Mouse (Mus musculus): ENCODE data around the gene Smarcd1.
"Not testable (repeated sequence)": the region's sequence is repeated elsewhere in the genome, so short reads cannot be mapped to it uniquely, and the experiment has no call there.

Gene Smarcd1

GRCm38 (mm10) chr15:99714206-99714605, 12.3 kb downstream of the Smarcd1 start:
- DNase-seq (ENCODE audit: extremely low spot score, low spot score) = no peak

DNA sequence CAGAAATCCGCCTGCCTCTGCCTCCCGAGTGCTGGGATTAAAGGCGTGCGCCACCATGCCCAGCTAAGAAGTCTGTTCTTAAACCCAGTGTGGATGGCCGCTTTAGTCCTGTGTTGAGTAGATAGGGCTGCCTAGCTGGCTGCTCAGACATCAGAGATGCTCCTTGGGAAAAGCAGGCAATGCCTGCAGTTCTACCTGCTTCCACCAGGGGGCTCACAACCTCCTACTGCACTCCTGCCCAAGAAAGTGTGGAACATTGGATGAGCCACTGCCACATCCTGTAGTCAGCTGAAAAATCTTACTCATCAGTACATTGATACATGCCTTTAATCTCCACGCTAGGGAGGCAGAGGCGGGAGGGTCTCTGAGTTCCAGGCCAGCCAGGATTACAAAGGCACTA, 12.9 kb downstream of the Smarcd1 start:
- DNase-seq (ENCODE audit: extremely low spot score, low spot score) = peak; percentile 75

DNA sequence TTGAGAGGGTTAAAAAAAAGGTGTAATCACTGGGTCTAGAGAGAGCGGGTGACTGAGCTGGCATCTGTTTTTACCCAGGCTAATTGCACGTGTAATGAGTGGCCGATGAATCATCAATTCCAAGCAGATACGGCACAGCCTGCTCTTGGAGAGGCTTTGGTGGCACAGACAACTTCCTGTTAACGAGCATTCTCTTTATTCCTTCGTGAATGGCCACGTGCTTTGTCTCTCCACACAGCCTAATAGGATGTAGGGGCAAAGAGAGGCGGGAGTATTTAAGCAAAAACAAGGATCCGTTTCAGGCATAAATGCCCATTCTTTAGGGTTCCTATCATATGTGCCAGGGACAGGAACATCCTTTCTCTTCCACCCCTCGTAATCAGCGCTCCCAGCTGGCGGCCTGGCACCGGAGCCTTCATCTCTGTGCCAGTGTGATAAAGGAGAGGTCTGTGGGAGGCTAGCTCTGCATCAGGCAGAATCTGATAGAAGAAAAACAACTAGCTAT, 13.5 kb downstream of the Smarcd1 start:
- DNase-seq (ENCODE audit: extremely low spot score, low spot score) = no peak

DNA sequence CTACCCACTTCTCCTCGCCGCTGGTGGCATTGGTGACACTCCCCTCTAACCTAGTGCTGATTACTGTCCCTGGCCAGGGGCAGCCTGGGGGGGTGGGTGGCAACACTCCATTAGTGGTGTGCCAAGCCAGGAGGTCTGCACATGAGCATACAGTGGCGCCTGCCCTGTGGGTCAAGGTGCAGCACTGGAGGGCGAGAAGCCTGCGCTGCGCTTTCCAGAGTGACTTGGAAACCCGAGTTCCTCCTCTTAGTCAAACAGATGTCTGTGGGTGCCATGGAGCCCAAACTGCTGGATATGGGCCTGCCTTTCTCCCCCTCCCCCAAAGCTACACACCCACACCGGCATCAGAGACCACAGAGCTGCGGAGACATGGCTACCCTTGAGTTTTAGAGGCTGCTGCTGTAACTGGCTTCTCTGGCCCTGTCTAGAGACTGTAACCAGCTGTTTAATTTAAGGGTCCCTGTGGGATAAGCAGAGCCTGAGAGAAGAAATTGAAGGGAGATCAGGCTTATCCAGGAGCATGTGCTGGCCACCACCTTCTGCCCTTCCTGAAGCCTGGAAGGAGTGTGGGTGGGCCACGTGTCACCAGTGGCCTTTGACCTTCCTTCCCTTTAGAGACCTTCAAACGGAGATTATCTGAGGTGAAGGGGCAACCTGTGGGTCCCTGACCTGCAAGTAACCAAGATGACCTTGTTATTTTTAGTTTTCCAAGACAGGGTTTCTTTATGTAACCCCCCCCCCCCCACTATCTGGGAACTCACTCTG, 14.2 kb downstream of the Smarcd1 start:
- no peak for DNase-seq (ENCODE audit: extremely low spot score, low spot score)

DNA sequence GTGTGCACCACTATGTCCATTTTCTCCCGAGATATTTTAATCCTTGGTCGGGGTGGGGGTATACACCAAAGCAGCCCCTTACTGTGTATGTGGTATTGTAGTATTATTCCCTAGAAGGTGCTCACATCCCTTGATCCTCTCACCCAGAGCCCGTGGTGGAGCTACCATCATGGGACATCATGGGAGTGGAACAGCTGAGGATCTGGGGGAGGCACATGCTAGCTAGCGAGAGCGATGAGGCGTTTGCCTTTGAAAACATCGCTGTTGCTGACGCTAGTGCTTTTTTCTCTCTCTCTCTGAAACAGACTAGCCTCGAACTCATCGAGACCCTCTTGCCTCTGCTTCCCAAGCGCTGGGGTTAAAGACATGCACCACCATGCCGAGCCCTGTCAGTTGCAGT, 14.9 kb downstream of the Smarcd1 start:
- no peak for DNase-seq (ENCODE audit: extremely low spot score, low spot score)

- no peak for DNase-seq (ENCODE audit: extremely low spot score, low spot score)
These were observed 15.7 kb downstream of the Smarcd1 start, which contains the start of gene Gpd1 for GRCm38 (mm10) chr15:99717386-99718334. TSS of gene Gpd1 (plus strand) at chr15:99717515.

GRCm38 (mm10) chr15:99718461-99719021, 16.6 kb downstream of the Smarcd1 start:
- DNase-seq (ENCODE audit: extremely low spot score, low spot score) = no peak

GRCm38 (mm10) chr15:99719865-99720264, 17.9 kb downstream of the Smarcd1 start:
- DNase-seq (ENCODE audit: extremely low spot score, low spot score) = no peak

DNA sequence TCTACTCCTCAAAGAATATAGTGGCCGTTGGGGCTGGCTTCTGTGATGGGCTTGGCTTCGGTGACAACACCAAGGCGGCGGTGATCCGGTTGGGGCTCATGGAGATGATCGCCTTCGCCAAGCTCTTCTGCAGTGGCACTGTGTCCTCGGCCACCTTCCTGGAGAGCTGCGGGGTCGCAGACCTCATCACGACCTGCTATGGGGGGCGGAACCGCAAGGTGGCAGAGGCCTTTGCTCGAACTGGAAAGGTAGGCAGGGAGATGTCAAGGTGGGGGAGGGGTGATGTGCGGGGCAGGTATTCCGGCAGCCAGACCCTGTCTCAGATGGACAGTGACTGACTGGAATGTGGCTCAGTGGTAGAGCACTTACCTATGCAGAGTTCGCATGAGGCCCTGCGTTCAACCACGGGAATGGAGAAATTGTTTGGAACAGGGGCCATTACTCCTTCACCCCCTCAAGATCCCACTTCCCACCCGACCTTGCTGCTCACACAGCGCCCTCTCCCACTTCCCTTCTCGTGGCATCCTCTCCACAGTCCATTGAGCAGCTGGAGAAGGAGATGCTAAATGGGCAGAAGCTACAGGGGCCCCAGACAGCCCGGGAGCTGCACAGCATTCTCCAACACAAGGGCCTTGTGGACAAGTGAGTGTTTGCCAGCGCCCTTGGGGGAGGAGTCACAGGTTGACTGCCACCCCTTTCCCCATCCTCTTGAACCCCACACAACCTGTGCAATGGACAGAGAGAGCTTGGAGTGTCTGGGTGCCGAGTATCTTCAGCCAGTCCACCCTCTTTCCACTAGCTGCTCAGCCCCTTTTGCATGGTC, 20.2 kb downstream of the Smarcd1 start:
- DNase-seq (ENCODE audit: extremely low spot score, low spot score) = no peak

GRCm38 (mm10) chr15:99723120-99723514, 21.2 kb downstream of the Smarcd1 start:
- no peak for DNase-seq (ENCODE audit: extremely low spot score, low spot score)

DNA sequence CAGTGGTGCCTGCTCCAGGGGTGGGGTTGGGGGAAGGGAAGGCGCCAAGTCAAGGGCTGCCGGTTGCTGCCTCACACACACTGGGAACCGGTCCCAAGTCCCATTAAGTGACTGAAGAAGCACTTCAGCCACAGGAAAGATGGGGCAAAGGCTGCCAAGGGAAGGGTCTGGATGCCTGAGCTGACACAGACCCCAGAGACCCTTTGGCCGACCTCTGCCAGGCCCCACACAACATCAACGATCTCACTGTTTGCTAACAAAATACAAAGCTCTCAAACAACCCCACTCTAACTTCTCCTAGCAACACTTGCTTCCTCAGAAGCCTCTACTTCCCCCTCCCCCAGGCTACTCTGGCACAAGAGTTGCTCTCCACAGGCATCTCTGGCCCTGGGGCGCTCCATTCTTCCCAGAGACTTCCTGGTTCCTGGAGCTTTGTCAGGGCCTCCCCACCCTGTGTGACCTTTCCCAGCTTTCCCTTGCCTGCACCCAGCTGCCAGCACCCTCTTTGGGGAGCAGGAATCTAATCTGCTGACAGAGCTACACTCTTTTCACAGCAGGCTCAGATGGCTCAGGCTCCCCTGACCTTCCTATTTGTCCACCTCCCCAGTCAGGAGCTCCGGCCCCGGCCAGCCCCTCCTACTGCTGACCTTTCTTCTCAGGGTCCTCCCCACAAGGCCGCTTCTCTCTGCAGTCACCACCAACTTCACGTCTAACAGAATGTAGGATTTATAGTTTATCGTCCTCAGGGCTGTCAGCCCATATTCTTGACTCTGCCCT, 21.8 kb downstream of the Smarcd1 start:
- DNase-seq (ENCODE audit: extremely low spot score, low spot score) = peak; percentile 54

GRCm38 (mm10) chr15:99724292-99725021, 22.5 kb downstream of the Smarcd1 start:
- peak; percentile 64 for DNase-seq (ENCODE audit: extremely low spot score, low spot score)

GRCm38 (mm10) chr15:99725341-99726155, 23.6 kb downstream of the Smarcd1 start, which contains the start of gene Cox14:
TSS of gene Cox14 (plus strand) at chr15:99725618.
- DNase-seq (ENCODE audit: extremely low spot score, low spot score) = peak; percentile 96

GRCm38 (mm10) chr15:99726549-99726948, 24.6 kb downstream of the Smarcd1 start:
- DNase-seq (ENCODE audit: extremely low spot score, low spot score) = no peak

DNA sequence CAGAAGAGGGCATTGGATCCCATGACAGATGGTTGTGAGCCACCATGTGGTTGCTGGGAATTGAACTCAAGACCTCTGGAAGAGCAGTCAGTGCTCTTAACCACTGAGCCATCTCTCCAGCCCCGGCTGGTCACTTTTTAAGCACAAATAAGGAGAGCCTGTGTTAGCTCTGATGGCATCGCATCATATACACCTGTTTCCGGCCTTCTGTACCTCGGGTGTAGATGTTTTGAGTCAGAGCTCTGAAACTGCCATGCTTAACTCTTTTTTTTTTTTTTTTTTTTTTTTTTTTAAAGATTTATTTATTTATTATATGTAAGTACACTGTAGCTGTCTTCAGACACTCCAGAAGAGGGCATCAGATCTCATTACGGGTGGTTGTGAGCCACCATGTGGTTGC, 25.1 kb downstream of the Smarcd1 start:
- not testable (repeated sequence) for DNase-seq (ENCODE audit: extremely low spot score, low spot score)

DNA sequence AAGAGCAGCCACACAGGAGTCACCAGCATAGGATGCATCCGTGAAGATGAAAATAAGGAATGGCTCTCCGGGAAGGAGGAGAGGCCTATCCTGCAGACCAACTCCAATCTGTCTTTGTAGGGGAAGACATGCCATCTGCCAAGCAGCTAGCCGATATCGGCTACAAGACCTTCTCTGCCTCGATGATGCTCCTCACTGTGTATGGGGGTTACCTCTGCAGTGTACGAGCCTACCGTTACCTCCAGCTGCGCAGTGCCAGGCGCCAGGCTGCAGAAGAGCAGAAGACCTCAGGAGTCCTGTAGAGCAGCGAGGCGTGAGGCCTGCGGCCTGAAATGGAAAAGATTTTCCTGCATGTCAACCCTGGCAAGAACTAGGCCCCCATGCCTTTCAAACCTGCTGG, 25.6 kb downstream of the Smarcd1 start:
- DNase-seq (ENCODE audit: extremely low spot score, low spot score) = no peak

GRCm38 (mm10) chr15:99728211-99728610, 26.3 kb downstream of the Smarcd1 start:
- no peak for DNase-seq (ENCODE audit: extremely low spot score, low spot score)

- no peak for DNase-seq (ENCODE audit: extremely low spot score, low spot score)
These were observed 27.3 kb downstream of the Smarcd1 start for GRCm38 (mm10) chr15:99729056-99729783.

Measured in neural tube, embryonic 10.5 days (tissue).